Mouse (Mus musculus) hindbrain, embryonic 14.5 days (tissue): Measurements from ENCODE around the gene Trim29. TPM values are rescaled to one million over a fixed set of nuclear protein-coding genes. Genes with fewer than 3 reads are reported as not detected.

Experiments used
- ATAC-seq: fragments of 200-750 bp; cut with Nextera tagmentation; 2 replicates; pipeline ENCODE4 v1.8.0; 2017; ENCODE audit warnings: moderate number of reproducible peaks, mild to moderate bottlenecking, moderate TSS enrichment, moderate library complexity; ENCODE audit not compliant: low FRiP score
- DNase-seq: peaks from one replicate; pipeline ENCODE4 v3.0.0-alpha.2; 2015; ENCODE audit warnings: low spot score
- H3K27ac ChIP-seq: fragments of 300-500 bp; sonication (generic); 2 replicates; pipeline ENCODE4 v1.5.1; 2014; ENCODE audit warnings: mild to moderate bottlenecking, moderate library complexity
- H3K27me3 ChIP-seq: fragments of 300-500 bp; sonication (generic); 2 replicates; pipeline ENCODE4 v1.6.1; 2014; ENCODE audit warnings: mild to moderate bottlenecking, low read length, mixed read lengths; ENCODE audit not compliant: control insufficient read depth, insufficient read depth
- H3K36me3 ChIP-seq: fragments of 300-500 bp; sonication (generic); replicated peaks from 2 replicates; pipeline ENCODE4 v1.6.1; 2014; ENCODE audit not compliant: control insufficient read depth, insufficient read depth
- H3K4me1 ChIP-seq: fragments of 300-500 bp; sonication (generic); replicated peaks from 2 replicates; pipeline ENCODE4 v1.6.1; 2014; ENCODE audit warnings: antibody characterized with exemption, low read length, mixed read lengths; ENCODE audit not compliant: control insufficient read depth, insufficient read depth
- H3K4me2 ChIP-seq: fragments of 300-500 bp; sonication (generic); replicated peaks from 2 replicates; pipeline ENCODE4 v1.6.1; 2014; ENCODE audit warnings: mild to moderate bottlenecking, moderate library complexity
- H3K4me3 ChIP-seq: fragments of 300-500 bp; sonication (generic); replicated peaks from 2 replicates; pipeline ENCODE4 v1.5.1; 2014; ENCODE audit warnings: mild to moderate bottlenecking, low read length
- H3K9ac ChIP-seq: fragments of 300-500 bp; sonication (generic); 2 replicates; pipeline ENCODE4 v1.6.1; 2014
- H3K9me3 ChIP-seq: fragments of 300-500 bp; sonication (generic); 2 replicates; pipeline ENCODE4 v1.6.1; 2016; ENCODE audit warnings: low read length; ENCODE audit not compliant: control insufficient read depth
- WGBS: fragments of 180-500 bp; shearing (Covaris S2); extraction: QIAGEN DNeasy Blood & Tissue Kit; methylation state at CpG from one replicate; pipeline ENCODE4 v1.1.7; 2014; 5-methylcytosine and 5-hydroxymethylcytosine counted together
- polyA plus RNA-seq: library from polyadenylated mRNA; unstranded; fragments of >200 nt; fragmentation: Nextera tagmentation; extraction: Ambion mirVana; gene quantifications from 2 replicates; pipeline ENCODE4 v1.2.1, GENCODE M21; 2014

The Trim29 gene
- polyA plus RNA-seq, 1 experiment from 2014 or later = not detected

- peak overlapping the region; percentile 11; the same call in 1 of the 2 replicates for H3K4me3 ChIP-seq
- no peaks in the 10 kb centered on the region for H3K4me1 ChIP-seq
- peaks cover 8% of the 10 kb centered on the region; the same call in 1 of the 2 replicates for H3K9me3 ChIP-seq
- H3K27ac ChIP-seq = no peak overlapping the region
- ATAC-seq (no peak), DNase-seq (no peak)
- peaks cover 43% of the 10 kb centered on the region for H3K27me3 ChIP-seq
- H3K36me3 ChIP-seq = no peaks in the 10 kb centered on the region
- peak overlapping the region; percentile 33 for H3K4me2 ChIP-seq
- WGBS = 2% methylated on average over 17 of the region's 17 CpGs
- H3K9ac ChIP-seq = 0 out of 2 replicates have a peak overlapping the region, but pooled peaks have one; percentile 2
These were observed 39.9 kb upstream of the Trim29 start for GRCm38 (mm10) chr9:43270723-43271252.

DNA sequence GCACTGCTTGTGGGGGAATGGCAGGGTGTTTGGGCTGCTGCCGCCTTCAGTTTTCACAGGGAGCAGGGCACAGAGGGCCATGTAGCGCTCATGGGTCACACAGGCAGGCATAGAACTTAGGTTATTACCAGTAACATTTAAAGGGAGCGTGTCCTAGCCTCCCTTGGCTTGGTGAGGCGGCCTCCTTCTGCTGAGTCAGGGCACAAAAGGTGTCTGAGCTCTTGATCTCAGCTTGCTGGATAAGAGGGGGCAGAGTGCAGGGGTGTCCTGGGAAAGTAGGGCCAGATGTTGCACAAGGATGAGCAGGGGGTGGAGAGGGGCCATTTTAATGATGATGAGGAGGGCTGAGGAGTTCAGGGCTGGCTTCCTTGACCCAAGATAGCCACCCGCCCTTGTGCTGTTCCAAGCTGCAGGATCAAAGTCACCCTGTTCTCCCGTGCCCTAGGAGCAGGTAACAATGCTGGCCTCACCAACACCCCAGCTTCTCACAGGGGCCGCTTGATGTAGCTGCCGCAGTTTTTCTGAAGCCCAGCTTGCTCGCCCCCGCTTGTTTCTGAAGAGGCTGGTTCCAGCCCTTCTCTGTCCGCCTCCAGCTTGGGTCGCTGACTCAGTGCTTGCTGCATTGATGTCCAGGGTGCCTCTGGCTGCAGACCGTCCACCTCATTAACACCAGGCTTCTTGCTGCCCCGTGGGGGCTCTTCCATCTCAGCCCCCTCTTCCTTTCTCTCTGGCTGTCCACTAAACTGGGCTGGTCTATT is 38.7 kb upstream of the Trim29 start:
- no peak for DNase-seq
- no peaks in the 10 kb centered on the region for H3K4me1 ChIP-seq
- ATAC-seq = no peak
- H3K36me3 ChIP-seq = no peaks in the 10 kb centered on the region
- WGBS = 38% methylated on average over 14 of the region's 14 CpGs
- H3K9me3 ChIP-seq = peaks cover 8% of the 10 kb centered on the region; the same call in 1 of the 2 replicates
- no peak overlapping the region for H3K27ac ChIP-seq
- H3K4me3 ChIP-seq = no peak overlapping the region
- H3K9ac ChIP-seq = no peak overlapping the region
- no peak overlapping the region for H3K4me2 ChIP-seq
- peaks cover 43% of the 10 kb centered on the region for H3K27me3 ChIP-seq

DNA sequence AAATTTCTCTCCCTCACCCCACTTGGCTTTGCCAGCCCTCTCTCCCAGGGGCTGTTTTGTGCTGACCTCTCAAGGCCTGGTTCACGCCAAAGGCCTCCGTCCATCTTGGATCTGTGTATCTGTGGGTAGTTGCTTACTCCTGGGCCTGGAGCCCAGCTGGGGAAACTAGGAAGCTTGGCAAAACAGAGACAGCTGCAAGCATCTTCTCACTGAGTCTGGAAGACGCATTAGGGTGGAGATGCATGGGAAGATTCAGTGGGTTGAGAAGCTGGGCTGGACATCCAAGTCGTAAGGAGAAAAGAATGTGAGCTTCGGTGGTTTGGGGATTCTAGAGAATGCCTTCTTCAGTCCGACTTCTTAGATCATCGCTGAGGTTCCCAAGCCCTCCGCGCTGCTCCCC is 36.9 kb upstream of the Trim29 start:
- ATAC-seq = no peak
- peaks cover 43% of the 10 kb centered on the region for H3K27me3 ChIP-seq

GRCm38 (mm10) chr9:43284284-43284683 is 26.4 kb upstream of the Trim29 start:
- Histone ChIP-seq H3K4me3 (no peak overlapping the region), H3K36me3 (no peaks in the 10 kb centered on the region), H3K9me3 (no peaks in the 10 kb centered on the region), H3K27me3 (no peaks in the 10 kb centered on the region; the same call in none of the 2 replicates), H3K4me2 (no peak overlapping the region), H3K4me1 (peaks cover 5% of the 10 kb centered on the region; the same call in 1 of the 2 replicates), H3K9ac (no peak overlapping the region), H3K27ac (no peak overlapping the region)
- 5% methylated on average over 6 of the region's 6 CpGs for WGBS
- ATAC-seq (peak; percentile 86), DNase-seq (peak; percentile 92)

More for the DNA sequence above, 36.9 kb upstream of the Trim29 start:
- H3K27ac ChIP-seq = no peak overlapping the region
- H3K4me3 ChIP-seq = no peak overlapping the region
- no peak overlapping the region for H3K9ac ChIP-seq
- no peaks in the 10 kb centered on the region for H3K36me3 ChIP-seq
- no peak for DNase-seq
- H3K9me3 ChIP-seq = peaks cover 2% of the 10 kb centered on the region; the same call in 1 of the 2 replicates
- no peak overlapping the region for H3K4me2 ChIP-seq
- WGBS = 91% methylated on average over 9 of the region's 9 CpGs
- no peaks in the 10 kb centered on the region for H3K4me1 ChIP-seq

DNA sequence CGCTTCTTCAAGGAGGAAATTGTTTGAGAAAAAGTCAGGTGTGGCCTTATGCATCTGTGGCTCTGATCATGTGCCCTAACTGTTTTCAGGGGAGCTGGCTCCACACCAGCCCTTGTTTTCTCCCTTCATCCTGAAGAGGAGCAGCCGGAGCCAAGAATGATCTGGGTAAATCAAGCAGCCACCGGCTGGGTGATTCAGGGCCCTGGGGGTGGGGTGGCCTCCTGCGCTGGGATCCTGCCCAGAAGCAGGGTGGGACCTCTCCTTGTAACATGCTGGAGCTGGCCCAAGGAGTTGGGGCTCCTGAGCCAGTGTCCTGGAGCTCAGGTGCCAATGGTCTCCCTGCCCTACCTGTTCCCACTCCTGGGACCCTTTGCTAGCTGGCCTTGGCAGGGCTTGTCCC is 25.4 kb upstream of the Trim29 start:
- no peaks in the 10 kb centered on the region for H3K36me3 ChIP-seq
- DNase-seq (no peak), ATAC-seq (no peak)
- H3K27me3 ChIP-seq = no peaks in the 10 kb centered on the region; the same call in none of the 2 replicates
- no peak overlapping the region for H3K9ac ChIP-seq
- H3K4me3 ChIP-seq = no peak overlapping the region
- H3K27ac ChIP-seq = no peak overlapping the region
- H3K4me2 ChIP-seq = no peak overlapping the region
- H3K9me3 ChIP-seq = no peaks in the 10 kb centered on the region
- H3K4me1 ChIP-seq = peaks cover 5% of the 10 kb centered on the region; the same call in 1 of the 2 replicates
- 90% methylated on average over 4 of the region's 4 CpGs for WGBS

DNA sequence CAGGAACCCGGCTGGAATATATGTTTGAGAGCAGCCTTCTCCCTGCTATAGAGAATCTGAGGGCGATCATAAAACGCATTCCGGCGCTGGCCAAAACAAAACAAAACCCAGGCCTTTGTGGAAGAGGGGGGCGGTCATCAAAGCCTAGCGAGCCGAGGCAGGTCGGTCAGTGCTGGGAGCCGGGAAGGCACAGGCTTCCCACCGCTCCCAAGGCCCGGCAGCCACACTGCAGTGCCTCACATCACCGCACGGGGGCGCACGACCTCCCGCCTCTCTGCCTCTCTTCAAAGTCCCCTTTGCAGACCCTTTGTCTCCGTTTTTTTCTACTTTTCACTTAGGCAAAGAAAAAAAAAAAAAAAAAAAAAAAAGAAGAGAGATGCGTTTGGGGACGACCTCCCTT is 23.8 kb upstream of the Trim29 start:
- WGBS = under 1% methylated on average over 20 of the region's 20 CpGs
- Histone ChIP-seq H3K4me2 (peak overlapping the region; percentile 40), H3K9me3 (no peaks in the 10 kb centered on the region), H3K36me3 (no peaks in the 10 kb centered on the region), H3K27me3 (no peaks in the 10 kb centered on the region; the same call in none of the 2 replicates), H3K4me1 (peaks cover 5% of the 10 kb centered on the region; the same call in 1 of the 2 replicates), H3K9ac (peak overlapping the region; percentile 24; the same call in 1 of the 2 replicates), H3K4me3 (no peak overlapping the region), H3K27ac (no peak overlapping the region)
- DNase-seq (peak; percentile 78), ATAC-seq (no peak)

DNA sequence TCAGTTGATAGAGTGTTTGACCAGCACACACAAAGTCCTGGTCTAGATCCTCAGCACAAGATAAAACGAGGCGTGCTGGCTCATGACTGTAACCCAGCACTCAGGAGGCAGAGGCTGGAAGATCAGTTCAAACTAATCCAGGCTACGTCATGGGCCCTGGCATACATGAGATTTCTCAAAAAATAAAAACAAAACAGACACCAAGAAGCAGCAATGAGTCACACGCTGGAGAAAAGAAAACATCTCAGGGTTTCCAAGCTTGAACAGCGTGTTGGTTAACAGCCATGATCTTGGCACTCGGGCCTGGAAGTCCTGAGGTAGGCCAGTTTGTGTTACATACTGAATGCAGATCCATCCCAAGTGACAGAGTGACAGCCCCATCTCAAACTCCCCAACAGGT is 17.6 kb upstream of the Trim29 start:
- H3K4me1 ChIP-seq = no peaks in the 10 kb centered on the region
- WGBS = 88% methylated on average over 6 of the region's 6 CpGs
- no peak for DNase-seq

DNA sequence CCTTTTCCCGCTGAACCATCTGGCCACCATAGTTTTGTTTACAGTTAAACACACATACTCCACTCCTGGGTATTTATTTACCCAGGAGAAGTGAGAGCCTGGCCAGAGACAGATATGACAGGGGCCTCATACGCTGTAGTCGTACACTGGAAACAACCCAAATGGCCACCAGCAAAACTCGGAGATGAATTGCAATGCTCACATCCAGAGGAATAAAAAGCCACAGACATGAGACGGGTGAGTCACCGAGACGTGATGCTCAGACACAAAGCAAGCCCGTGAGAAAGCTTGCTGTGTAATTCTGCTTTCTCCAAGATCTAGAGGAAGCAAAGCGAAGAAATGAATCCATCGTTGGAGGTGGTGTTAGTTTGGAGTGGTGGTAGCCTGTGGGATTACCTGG is 10.3 kb upstream of the Trim29 start:
- no peak overlapping the region for H3K4me3 ChIP-seq
- 71% methylated on average over 10 of the region's 10 CpGs for WGBS
- H3K4me2 ChIP-seq = no peak overlapping the region
- peaks cover 3% of the 10 kb centered on the region; the same call in 1 of the 2 replicates for H3K9me3 ChIP-seq
- H3K27me3 ChIP-seq = no peaks in the 10 kb centered on the region
- no peak for ATAC-seq
- no peak overlapping the region for H3K9ac ChIP-seq
- H3K36me3 ChIP-seq = no peaks in the 10 kb centered on the region
- DNase-seq = no peak
- H3K4me1 ChIP-seq = no peaks in the 10 kb centered on the region
- H3K27ac ChIP-seq = no peak overlapping the region

More for the DNA sequence above, 17.6 kb upstream of the Trim29 start:
- no peaks in the 10 kb centered on the region for H3K27me3 ChIP-seq
- no peak overlapping the region for H3K9ac ChIP-seq
- H3K27ac ChIP-seq = no peak overlapping the region
- H3K36me3 ChIP-seq = no peaks in the 10 kb centered on the region
- no peak overlapping the region for H3K4me3 ChIP-seq
- H3K4me2 ChIP-seq = no peak overlapping the region
- peaks cover 7% of the 10 kb centered on the region; the same call in 1 of the 2 replicates for H3K9me3 ChIP-seq
- ATAC-seq = no peak

DNA sequence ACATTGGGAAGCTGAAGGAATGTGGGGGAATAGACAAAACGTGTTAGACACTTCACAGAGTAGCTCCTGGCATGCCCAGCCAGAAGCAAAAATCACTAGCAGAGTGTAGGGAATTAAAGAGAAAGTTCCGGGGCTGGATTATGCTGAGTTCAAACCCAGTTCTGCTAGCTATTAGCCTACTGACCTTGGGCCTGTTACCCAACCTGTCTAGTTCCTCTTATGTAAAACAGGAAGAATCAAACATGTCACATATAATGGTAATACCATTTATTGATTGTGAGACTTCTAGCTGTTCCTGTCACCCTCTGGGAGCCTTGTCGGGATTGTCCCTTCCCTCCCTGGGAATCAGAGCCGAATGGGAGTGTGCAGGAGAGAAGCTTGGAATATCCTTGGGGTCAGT is 7.7 kb upstream of the Trim29 start:
- Histone ChIP-seq H3K27me3 (no peaks in the 10 kb centered on the region), H3K9ac (no peak overlapping the region), H3K27ac (no peak overlapping the region), H3K36me3 (no peaks in the 10 kb centered on the region), H3K4me3 (no peak overlapping the region), H3K4me2 (no peak overlapping the region), H3K9me3 (no peaks in the 10 kb centered on the region), H3K4me1 (no peaks in the 10 kb centered on the region)
- 68% methylated on average over 4 of the region's 4 CpGs for WGBS
- no peak for ATAC-seq
- no peak for DNase-seq
